Mouse (Mus musculus) limb, embryonic 14.5 days (tissue): ENCODE data around the gene Adnp. TPM values are rescaled to one million over a fixed set of nuclear protein-coding genes. Genes with fewer than 3 reads are reported as not detected.

Experiments used
- ATAC-seq: fragments of 200-750 bp; cut with Nextera tagmentation; 2 replicates; pipeline ENCODE4 v1.8.0; 2017; ENCODE audit warnings: low read depth, moderate number of reproducible peaks, moderate TSS enrichment; ENCODE audit not compliant: low FRiP score
- DNase-seq: peaks from one replicate; pipeline ENCODE4 v3.0.0-alpha.2; 2015; ENCODE audit warnings: low spot score
- H3K27ac ChIP-seq: fragments of 300-500 bp; sonication (generic); replicated peaks from 2 replicates; pipeline ENCODE4 v1.5.1; 2014; ENCODE audit warnings: low read depth, mild to moderate bottlenecking, low read length, moderate library complexity, mixed read lengths
- H3K27me3 ChIP-seq: fragments of 300-500 bp; sonication (generic); 2 replicates; pipeline ENCODE4 v1.6.1; 2014; ENCODE audit warnings: low read length, mixed read lengths; ENCODE audit not compliant: control insufficient read depth, insufficient read depth
- H3K36me3 ChIP-seq: fragments of 300-500 bp; sonication (generic); 2 replicates; pipeline ENCODE4 v1.6.1; 2014; ENCODE audit warnings: mild to moderate bottlenecking, low read length, moderate library complexity, mixed read lengths; ENCODE audit not compliant: control insufficient read depth, insufficient read depth
- H3K4me1 ChIP-seq: fragments of 300-500 bp; sonication (generic); 2 replicates; pipeline ENCODE4 v1.6.1; 2014; ENCODE audit warnings: antibody characterized with exemption, low read length, mixed read lengths; ENCODE audit not compliant: control insufficient read depth, insufficient read depth
- H3K4me2 ChIP-seq: fragments of 300-500 bp; sonication (generic); replicated peaks from 2 replicates; pipeline ENCODE4 v1.6.1; 2014; ENCODE audit warnings: low read depth, mild to moderate bottlenecking, low read length, moderate library complexity; ENCODE audit not compliant: severe bottlenecking
- H3K4me3 ChIP-seq: fragments of 300-500 bp; sonication (generic); replicated peaks from 2 replicates; pipeline ENCODE4 v1.5.1; 2014; ENCODE audit warnings: low read length
- H3K9ac ChIP-seq: fragments of 300-500 bp; sonication (generic); 2 replicates; pipeline ENCODE4 v1.6.1; 2014; ENCODE audit warnings: mild to moderate bottlenecking, low read depth, low read length, moderate library complexity; ENCODE audit not compliant: severe bottlenecking
- H3K9me3 ChIP-seq: fragments of 300-500 bp; sonication (generic); 2 replicates; pipeline ENCODE4 v1.6.1; 2016; ENCODE audit warnings: low read length; ENCODE audit not compliant: control insufficient read depth
- POLR2A ChIP-seq: fragments of 200-500 bp; IDR thresholded peaks from 2 replicates; pipeline ENCODE4 v1.8.0; 2012; ENCODE audit warnings: inconsistent platforms, mild to moderate bottlenecking, moderate library complexity, borderline replicate concordance; ENCODE audit not compliant: insufficient read depth, insufficient read length; ENCODE audit errors: extremely low read depth
- WGBS: fragments of 180-500 bp; shearing (Covaris S2); extraction: QIAGEN DNeasy Blood & Tissue Kit; methylation state at CpG from one replicate; pipeline ENCODE4 v1.1.7; 2014; 5-methylcytosine and 5-hydroxymethylcytosine counted together
- polyA plus RNA-seq, 2 experiments: library from polyadenylated mRNA; depleted of rRNA in 1 of 2; stranded (reverse) in 1 of 2; unstranded in 1 of 2; fragments of >200 nt; fragmentation: Nextera tagmentation in 1 of 2; extraction: Ambion mirVana in 1 of 2; gene quantifications; 2 replicates each; pipeline versions ENCODE4 v1.2.1 to v1.2.3; 2012 to 2014

Gene Adnp
- polyA plus RNA-seq, 2 experiments: 8.5 to 61.5 TPM

GRCm38 (mm10) chr2:168238335-168238734 lies 31.4 kb upstream of the Adnp start:
- H3K4me2 ChIP-seq: no peak overlapping the region
- H3K27me3 ChIP-seq: no peaks in the 10 kb centered on the region
- H3K27ac ChIP-seq: no peak overlapping the region
- no peak overlapping the region for H3K9ac ChIP-seq
- H3K36me3 ChIP-seq: peaks cover 10% of the 10 kb centered on the region; the same call in 1 of the 2 replicates
- 83% methylated on average over 4 of the region's 4 CpGs for WGBS
- TF ChIP-seq POLR2A: no peak
- DNase-seq (no peak), ATAC-seq (no peak)
- H3K4me3 ChIP-seq: no peak overlapping the region
- no peaks in the 10 kb centered on the region for H3K9me3 ChIP-seq
- H3K4me1 ChIP-seq: no peaks in the 10 kb centered on the region

GRCm38 (mm10) chr2:168233286-168233685 lies 26.4 kb upstream of the Adnp start:
- peaks cover 19% of the 10 kb centered on the region for H3K4me1 ChIP-seq
- H3K9me3 ChIP-seq: no peaks in the 10 kb centered on the region
- no peak overlapping the region for H3K9ac ChIP-seq
- no peaks in the 10 kb centered on the region for H3K27me3 ChIP-seq
- no peak for TF ChIP-seq POLR2A
- no peak overlapping the region for H3K4me3 ChIP-seq
- no peak overlapping the region for H3K4me2 ChIP-seq
- ATAC-seq (no peak), DNase-seq (no peak)
- H3K27ac ChIP-seq: no peak overlapping the region
- H3K36me3 ChIP-seq: peaks cover 17% of the 10 kb centered on the region
- 89% methylated on average over 5 of the region's 5 CpGs for WGBS

- ATAC-seq: no peak
- Histone ChIP-seq H3K27me3 (no peaks in the 10 kb centered on the region), H3K4me2 (peak overlapping the region; percentile 97), H3K4me3 (peak overlapping the region; percentile 100), H3K27ac (no peak overlapping the region), H3K4me1 (peaks cover 19% of the 10 kb centered on the region), H3K36me3 (peaks cover 25% of the 10 kb centered on the region), H3K9ac (peak overlapping the region; percentile 93), H3K9me3 (no peaks in the 10 kb centered on the region)
- no peak for DNase-seq
- no peak for TF ChIP-seq POLR2A
- WGBS: 57% methylated on average over 33 of the region's 33 CpGs
Measured at GRCm38 (mm10) chr2:168231471-168231829, 24.5 kb upstream of the Adnp start.

GRCm38 (mm10) chr2:168230773-168231470 lies 24.0 kb upstream of the Adnp start:
- ATAC-seq: peak; percentile 42; the same call in 1 of the 2 replicates
- peak overlapping the region; percentile 93 for H3K9ac ChIP-seq
- no peak for DNase-seq
- no peak for TF ChIP-seq POLR2A
- H3K4me2 ChIP-seq: peak overlapping the region; percentile 97
- no peaks in the 10 kb centered on the region for H3K27me3 ChIP-seq
- H3K36me3 ChIP-seq: peaks cover 31% of the 10 kb centered on the region
- no peaks in the 10 kb centered on the region for H3K9me3 ChIP-seq
- H3K27ac ChIP-seq: peak overlapping the region; percentile 91
- H3K4me3 ChIP-seq: peak overlapping the region; percentile 100
- WGBS: 9% methylated on average over 61 of the region's 105 CpGs
- peaks cover 19% of the 10 kb centered on the region for H3K4me1 ChIP-seq

GRCm38 (mm10) chr2:168230026-168230728 lies 23.3 kb upstream of the Adnp start, which contains the start of the genes Gm20716, Dpm1 and Mocs3:
TSS of gene Gm20716 (minus strand) at chr2:168230364.
TSS of gene Dpm1 (minus strand) at chr2:168230591.
TSS of gene Mocs3 (plus strand) at chr2:168230622.
- TF ChIP-seq POLR2A: peak; percentile 95; the same call in 1 of the 2 replicates
- peak within 1 kb of the TSS; percentile 91 for H3K27ac ChIP-seq
- peak; percentile 91 for ATAC-seq
- peak within 1 kb of the TSS; percentile 97 for H3K4me2 ChIP-seq
- H3K9ac ChIP-seq: peak within 1 kb of the TSS; percentile 93
- H3K36me3 ChIP-seq: peaks cover 38% of the 10 kb centered on the region
- H3K27me3 ChIP-seq: no peaks in the 10 kb centered on the region
- peaks cover 19% of the 10 kb centered on the region for H3K4me1 ChIP-seq
- peak within 1 kb of the TSS; percentile 100 for H3K4me3 ChIP-seq
- DNase-seq: peak; percentile 92
- H3K9me3 ChIP-seq: no peaks in the 10 kb centered on the region
- WGBS: under 1% methylated on average over 59 of the region's 73 CpGs
